Mouse (Mus musculus): ENCODE results near the gene Nebl.
"Not testable (repeated sequence)": the region's sequence is repeated elsewhere in the genome, so short reads cannot be mapped to it uniquely, and the experiment has no call there.

Nebl gene

DNA sequence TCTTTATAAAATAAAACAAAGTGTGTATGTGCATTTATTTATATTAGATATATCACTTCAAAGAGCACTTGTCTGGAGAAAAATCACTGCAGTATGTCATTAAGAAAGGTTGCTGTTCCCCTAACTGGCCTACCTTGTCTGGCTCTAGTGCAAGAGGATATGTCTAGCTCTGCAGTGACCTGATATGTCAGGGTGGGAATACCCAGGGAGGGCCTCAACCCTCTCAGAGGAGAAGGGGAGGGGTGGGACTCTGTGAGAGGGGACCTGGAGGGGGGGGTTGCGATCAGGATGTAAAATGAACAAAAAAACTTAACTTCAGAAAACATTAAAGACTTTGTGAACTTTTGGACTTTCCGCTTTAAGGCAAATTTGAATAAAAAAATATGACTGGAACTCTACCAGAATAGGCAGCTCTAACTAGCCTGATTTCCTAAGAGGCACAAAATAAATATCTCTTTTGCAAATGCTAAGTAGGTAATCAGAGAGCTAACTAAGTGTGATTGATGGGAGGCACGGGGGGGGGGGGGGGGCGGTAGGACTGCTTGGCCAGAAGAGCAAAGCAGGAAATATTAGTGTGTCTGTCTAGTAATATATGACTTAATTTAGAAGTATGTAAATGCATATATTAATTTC lies 325.2 kb downstream of the Nebl start:
- DNase-seq (ENCODE audit: low spot score in 2 of 2): no peak

DNA sequence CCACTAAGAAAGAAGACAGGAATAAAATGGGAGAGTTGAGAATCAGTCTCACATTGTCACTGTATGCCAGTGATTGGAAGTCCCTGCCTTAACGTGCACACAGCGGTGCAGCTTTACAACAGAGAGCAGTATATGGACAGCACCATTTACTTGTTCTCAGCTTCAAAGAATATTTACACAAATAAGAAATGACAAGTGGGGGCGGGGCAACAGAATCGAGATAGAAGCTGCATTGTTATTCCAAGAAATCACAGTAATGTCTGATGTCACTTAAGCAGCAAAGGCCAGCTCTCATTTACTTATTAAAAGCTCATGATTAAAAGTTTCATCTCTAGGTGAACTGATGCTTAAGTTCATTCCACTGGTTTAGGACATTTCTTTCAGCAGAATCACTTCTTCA lies 328.8 kb downstream of the Nebl start:
- no peak for DNase-seq (ENCODE audit: low spot score in 2 of 2)

DNA sequence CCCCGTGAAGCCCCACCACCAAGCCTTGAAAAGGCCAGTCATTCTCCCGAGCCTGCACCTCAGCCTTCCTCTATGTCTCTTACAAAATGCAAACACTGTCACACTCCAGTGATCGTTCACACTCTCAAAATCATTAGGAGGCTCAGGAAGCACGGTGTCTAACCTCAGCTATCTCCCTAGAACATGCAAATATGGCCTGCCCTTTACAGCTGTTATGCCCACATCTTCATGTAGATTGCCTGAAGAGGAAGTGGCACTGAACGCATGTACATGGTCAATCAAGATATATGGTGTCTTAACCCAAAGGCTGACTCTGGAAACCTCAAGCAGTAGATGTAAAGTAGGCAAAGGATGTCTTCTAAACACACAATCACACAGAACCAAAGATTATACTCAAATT lies 335.0 kb downstream of the Nebl start:
- no peak for DNase-seq (ENCODE audit: low spot score in 2 of 2)

DNA sequence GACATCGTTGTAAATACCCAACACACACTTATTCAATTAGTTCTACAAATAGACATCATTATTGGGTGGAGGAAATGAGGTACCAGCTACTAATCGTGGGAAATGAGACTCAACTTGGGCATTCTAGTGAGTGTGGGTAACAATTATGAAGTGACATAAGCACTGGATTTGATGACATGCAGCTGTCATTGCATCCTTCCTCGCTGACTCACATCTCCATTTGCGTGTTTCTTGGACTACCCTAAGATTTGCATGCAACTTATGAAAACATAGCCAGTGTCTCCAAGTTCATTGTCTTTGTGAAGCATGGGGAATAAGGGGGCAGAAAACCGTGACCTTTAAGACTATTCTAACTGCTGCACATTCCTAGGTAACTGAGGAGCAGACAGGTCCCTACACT lies 339.9 kb downstream of the Nebl start:
- DNase-seq (ENCODE audit: low spot score in 2 of 2): no peak

DNA sequence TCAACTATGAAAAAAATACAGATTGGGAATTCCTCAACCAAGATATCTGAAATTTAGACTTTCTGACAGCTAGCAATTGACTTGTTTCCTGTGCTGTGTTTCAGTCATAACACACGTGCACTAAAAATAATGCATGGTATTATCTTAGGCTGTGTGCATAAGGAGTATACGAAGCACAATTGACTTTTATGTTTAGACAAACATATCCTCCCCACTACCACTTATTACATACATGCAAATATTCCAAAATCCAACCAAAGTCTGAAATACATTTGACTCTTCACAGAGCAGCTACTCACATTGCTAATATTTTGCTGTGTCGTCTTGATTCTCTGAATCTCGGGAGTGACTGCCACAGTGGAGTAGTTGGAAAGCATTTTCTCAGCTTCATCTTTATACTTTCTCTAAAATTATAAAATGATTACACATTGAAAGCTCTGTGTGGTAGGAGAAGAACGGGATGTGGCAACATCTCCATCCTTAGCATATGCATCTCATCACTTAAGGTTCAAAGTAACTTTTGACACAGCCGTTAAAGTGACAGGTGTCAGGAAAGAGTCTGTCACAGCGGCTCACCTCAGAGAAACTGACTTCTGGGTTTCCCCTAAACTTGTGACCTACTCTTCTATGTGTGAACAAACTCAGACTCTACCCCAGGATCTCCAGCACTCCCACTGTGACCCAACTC lies 340.6 kb downstream of the Nebl start:
- no peak for DNase-seq (ENCODE audit: low spot score in 2 of 2)

DNA sequence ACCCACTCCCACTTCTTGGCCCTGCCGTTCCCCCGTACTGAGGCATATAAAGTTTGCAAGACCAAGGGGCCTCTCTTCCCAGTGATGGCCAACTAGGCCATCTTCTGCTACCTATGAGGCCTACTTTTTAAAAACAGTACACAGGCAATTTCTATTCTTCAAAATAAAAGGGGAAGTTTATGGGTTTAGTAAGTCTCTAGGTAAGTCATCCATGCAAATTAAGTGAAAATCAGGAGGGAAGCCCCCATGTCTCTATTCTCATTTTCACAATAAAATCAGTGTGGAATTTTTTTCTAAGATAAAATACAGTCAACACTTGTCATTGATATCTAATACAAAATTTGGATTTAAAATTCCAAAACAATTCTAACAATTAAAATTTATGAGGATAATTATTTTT lies 341.4 kb downstream of the Nebl start:
- DNase-seq (ENCODE audit: low spot score in 2 of 2): no peak

DNA sequence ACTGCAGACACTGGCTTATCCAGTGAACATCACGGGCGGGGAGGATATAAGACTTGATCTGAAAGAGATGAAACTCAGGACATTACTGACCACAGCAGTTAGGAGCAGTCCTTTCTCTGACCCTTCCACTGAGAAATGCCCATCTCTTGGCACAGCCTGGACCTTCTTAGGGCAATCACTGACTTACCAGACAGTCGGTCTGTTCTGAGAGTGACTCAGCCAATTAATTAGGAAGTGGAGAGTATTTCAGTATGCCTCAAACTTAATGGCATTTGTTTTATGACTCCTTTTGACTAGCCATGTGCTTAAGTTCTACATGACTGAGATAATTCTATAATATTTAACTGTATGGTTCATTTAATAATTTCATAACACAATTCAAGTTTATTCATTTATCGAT lies 341.9 kb downstream of the Nebl start:
- DNase-seq (ENCODE audit: low spot score in 2 of 2): no peak

DNA sequence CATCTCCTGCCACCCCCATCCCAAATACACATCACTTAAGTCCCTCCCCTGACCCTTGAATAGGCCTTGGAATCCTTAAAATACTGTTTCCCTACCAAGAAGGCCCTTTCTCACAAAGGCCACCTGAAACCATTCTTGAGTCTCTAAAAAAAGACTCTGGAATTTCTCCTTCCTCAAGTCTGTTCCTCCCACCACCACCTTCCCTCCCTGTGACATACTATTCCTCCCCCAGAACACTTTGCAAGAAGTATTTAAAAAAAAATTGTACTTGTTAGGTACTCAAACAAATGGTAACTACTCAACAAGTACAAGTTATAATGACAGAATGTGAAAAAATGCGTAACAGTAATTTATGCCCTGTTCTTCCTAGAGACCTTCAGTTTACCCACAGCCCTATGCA lies 349.0 kb downstream of the Nebl start:
- DNase-seq (ENCODE audit: low spot score in 2 of 2): no peak

DNA sequence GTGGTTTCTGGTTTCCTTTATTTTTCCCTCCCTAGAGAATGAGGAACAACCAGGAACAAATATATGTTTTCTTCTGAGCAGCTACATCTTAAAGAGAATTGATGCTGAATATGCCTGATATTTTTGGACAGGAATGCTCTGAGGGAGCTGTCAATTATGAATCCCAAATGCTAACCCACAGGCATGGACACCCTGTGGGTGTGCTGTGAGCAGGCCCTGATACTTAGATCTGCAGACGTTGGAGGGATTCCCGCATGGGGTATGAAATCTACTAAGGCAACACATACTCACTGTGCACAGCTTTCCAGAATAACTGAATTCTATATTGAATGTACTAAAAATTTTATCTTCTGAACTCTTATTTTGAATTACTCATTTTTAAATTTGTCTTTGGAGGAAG lies 355.3 kb downstream of the Nebl start:
- no peak for DNase-seq (ENCODE audit: low spot score in 2 of 2)

DNA sequence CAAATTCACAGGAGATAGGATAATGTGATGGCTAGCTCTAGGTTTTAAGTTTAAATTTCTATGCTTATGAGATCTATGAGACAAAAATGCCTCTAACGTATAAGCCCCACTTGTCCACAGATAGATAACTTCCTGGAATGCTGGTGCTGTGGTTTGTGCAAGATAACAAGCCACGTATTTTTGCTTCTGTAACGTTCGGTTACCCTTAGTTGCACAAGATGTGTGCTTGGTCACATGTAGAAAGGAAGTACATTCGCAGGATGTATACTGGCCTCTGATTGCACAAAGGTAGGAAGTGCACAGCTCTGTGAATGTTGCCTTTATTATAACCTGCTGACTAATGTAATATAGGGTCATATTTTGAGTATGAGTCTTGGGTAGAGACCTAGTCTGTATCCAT lies 365.6 kb downstream of the Nebl start:
- no peak for DNase-seq (ENCODE audit: low spot score in 2 of 2)

DNA sequence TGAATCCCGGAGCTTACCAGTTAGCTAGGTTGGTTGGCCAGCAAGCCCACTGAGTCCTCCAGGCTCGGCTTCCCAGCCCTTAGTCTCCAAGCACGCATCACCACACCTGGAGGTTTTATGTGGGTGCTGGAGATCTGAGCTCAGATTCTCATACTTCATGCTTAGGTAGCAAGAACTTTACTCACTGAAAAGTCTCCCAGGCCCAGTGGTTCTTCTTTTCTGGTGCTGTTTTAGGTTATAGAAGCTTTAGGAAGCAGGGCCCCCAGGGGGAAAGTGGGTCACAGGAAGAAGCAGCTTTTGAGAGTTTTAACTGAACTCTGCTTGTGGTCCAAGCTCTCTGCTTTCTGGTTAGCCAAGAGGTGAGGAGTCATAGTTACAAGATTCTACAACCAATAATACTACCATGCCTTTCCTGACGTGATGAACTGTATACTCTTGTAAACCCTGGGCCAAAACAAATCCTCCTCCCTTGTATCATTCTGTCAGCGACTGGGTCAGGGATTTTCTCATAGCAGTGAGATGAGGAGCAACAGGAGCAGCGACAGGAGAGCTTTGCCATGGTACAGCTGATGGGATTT lies 366.2 kb downstream of the Nebl start:
- DNase-seq (ENCODE audit: low spot score in 2 of 2): no peak

DNA sequence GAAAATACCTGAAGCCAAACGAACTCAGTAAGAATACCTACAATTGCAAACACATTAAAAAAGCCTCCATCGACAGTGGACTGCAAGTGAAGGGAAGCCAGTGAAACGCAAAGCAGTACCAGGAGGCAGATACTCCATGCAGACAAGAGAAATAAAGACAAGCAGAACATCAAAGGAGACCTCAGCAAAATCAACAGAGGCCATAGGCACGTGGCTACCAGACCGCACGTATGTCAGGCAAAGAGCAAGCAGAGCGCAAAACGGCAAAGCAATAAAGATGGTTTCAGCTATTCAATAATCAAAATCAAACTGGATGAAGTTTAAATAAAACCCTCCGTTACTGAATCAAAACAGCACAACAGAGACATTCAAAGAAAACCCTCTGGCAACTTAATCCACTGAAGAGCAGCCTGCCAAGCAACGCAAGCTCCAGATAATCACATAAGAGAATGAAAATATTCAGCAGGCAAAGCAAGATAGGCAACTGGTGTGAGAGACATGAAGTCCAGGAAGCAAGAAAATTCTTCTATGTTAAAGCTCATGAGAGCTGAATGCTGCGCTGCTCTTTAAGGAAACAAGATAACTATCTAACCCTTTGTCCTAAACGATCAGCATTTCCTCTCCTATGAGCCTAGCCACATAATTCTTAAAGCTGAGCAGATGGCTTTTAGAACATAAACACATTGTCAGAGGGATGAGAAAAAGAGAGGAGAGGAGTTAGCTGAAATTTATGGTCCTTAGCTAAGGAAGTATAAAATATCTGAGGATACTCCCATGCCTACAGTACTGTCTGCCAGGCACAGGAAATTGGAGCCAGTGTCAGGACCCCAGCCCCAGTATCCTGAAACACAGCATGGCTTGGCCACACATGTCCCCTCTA lies 367.7 kb downstream of the Nebl start:
- DNase-seq (ENCODE audit: low spot score in 2 of 2): no peak

DNA sequence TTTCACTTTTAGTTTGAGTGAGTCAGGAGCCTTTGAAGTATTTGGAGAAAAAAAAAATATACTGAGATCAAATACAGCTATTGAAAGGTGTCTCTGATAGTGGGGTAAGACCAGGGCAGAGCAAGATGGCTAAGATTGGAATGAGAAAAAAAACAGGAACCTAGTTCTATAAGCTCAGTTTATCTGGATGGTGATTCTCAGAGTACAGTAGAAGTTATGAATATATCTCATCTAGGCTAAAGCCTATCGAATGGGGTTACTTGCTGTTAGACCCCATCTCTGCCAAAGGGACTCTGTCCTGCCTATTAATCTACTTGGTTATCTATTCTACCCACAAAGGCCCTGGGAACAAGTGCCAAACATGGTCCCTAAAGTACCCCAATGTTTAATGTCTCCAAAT lies 369.1 kb downstream of the Nebl start:
- no peak for DNase-seq (ENCODE audit: low spot score in 2 of 2)

DNA sequence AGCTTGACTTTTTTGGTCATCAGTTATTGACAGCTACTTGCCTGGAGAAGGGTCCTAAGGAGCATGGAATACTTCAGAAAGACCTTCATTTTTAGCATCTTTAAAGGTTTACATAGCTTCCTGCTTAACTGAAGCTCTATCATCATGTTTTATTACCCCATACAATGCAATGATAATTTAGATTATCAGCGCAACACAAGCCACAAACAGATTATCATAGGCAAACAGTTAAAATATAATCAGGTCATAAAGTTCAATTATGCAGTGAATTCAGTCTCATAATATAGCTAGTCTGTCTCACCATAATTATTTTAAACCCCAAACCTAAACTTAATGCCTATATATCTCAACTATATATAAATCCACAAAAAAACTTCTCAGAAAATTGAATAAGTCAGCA lies 386.6 kb downstream of the Nebl start:
- DNase-seq (ENCODE audit: low spot score in 2 of 2): no peak

DNA sequence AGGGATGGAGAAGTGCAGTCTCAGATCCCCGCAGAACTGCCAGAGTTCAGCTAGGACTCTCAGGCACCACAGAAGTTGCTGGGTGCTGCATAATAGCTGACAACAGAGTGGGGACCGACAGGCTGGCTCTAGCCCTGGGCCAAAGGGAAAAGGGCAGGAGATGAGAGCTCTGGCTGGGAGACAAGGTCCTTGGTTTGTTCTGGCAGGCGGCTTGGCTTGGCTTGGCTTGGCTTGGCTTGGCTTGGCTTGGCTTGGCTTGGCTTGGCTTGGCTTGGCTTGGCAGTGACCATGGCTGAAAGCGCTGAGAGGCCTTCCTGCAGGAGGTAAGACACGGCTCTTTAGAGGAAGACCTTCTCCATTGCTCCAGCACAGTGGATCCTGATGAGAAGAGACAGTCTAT lies 395.8 kb downstream of the Nebl start:
- DNase-seq (ENCODE audit: low spot score in 2 of 2): peak in 1 of 2 experiments; percentile 14

DNA sequence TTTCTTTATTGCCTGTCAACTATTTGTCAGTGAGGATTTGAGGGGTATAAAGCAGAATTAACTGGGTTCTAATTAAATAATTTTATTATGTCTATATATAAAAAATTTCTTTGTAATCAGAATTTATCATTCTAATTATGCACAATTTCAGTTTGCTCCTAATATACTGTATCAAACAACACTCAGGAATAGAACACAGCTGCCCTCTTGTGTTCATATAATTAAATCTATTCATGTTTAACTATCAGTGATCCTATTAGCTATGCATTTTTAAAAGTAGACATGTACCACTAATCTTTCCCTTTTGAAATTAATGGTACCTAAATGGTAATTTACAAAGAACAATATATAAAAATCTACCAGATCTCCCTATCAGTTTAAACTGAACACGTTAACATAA lies 404.7 kb downstream of the Nebl start:
- no peak for DNase-seq (ENCODE audit: low spot score in 2 of 2)

DNA sequence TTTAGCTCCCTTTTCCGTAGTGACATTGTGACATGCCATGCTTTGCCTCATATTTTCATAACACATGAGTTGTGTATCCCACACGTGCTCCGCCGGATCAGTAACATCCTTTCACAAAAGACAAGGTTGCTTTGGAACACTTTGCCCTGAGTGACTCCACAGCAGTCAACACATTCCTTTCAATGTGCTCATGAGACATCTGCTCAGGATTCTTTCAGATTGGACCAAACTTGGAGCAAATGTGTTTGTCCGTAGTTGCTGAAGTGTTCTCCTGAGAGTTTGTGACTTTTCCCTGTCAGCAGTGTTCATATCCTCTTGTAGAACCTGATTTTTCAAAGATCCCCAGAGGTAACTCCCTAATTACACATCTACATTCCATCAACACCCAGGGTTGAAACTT lies 414.4 kb downstream of the Nebl start:
- no peak for DNase-seq (ENCODE audit: low spot score in 2 of 2)

DNA sequence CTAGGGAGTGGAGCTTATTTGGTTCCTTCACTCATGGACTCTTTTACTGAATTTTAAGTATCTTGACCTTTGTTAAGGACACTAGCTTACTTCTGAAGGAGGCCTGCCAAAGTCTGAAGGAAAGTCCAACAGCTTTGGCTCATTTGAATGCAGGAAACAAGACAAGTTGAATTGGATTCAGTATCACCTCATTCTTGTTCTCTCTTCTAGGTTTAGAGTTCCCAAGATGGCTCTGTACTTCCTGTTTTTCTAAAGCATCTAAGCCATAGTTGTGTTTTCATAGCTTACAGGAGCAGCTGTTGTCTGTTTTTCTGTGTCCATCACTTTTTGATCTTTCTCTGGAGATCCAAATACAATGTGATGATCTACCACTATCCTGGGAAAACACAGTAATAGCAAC lies 429.9 kb downstream of the Nebl start:
- DNase-seq (ENCODE audit: low spot score in 2 of 2): no peak

DNA sequence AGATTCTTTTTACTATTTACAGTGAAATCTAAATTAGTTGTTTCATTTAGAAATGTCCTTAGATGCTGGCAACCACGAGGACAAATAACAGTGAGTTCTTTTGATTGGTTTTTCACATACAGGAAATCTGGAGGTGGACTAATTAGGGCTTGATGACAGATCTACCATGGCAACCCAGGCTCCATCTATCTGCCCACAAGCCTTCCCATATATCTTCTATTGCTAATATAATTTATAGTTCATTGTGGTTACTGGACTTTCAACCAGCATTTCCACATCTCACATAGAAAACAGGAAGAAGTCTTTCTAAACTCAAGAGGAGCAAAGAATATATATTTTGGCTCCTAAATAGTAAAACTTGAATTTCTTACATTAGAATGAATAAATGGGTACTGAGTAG lies 433.8 kb downstream of the Nebl start:
- no peak for DNase-seq (ENCODE audit: low spot score in 2 of 2)

DNA sequence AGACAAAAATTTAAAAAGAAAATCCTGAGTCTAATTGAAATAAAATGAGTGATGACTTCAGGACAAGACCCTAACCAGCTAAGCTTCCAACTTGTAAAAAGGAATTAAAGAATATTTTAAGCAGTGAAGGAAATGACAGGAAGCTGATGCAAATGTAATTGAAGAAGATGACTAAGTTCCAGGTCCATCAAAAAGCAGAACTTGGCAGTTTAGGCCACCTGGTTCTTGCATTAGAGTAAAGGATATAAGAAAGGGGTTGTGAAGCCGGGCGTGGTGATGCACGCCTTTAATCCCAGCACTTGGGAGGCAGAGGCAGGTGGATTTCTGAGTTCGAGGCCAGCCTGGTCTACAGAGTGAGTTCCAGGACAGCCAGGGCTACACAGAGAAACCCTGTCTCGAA lies 436.0 kb downstream of the Nebl start:
- DNase-seq (ENCODE audit: low spot score in 2 of 2): not testable (repeated sequence)
